Mouse (Mus musculus) small intestine, adult 10 weeks (tissue): ENCODE results near the gene Wwc1. TPM values are rescaled to one million over a fixed set of nuclear protein-coding genes. Genes with fewer than 3 reads are reported as not detected.

ENCODE experiments used
- polyA plus RNA-seq: library from polyadenylated mRNA; stranded (reverse); fragments of 350-450 nt; fragmentation: Illumina TruSeq; extraction: RNeasy Lipid Tissue Mini Kit (QIAGEN cat#74804); gene quantifications from one replicate; pipeline ENCODE4 v1.2.3, GENCODE M21; 2014; ENCODE audit warnings: low replicate concordance

Gene Wwc1
- 14.9 TPM for polyA plus RNA-seq

GRCm38 (mm10) chr11:35980411-35980917, at the start of gene Wwc1:
TSS of gene Wwc1 (minus strand) at chr11:35980527.

DNA sequence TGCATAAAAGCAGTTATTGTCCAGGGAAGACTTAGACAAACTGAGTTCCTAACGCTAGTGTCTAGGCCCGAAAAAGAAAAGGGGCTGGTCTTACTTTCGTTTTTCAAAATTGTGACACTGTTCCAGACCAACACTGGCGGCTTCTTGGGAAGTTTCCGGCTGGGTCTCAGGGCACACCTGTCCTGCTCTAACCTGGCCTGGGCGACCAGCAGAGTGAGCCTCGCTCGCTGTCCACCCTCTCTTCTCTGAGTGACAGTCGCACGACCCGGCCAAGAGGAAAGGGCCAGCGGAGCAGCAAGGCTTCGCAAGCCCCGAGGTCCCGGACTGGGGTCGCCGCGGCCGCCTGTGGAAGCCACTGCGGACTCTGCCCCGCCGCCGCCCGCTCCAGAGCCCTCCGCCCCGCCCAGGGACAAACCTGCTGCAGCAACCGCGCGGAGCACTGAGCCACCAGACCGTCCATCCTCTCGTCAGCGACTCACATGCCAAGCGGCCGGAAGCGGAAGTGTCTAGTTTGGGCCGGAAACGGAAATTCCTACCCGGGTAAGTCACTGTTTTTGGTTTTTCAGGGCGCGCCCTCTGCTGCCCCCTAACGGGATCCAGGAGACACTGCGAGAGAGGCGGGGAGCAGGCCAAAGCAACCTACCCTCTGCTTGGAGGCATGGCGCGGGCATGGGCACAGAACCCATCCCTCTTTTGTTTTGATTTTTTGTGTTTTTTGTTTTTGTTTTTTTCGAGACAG, 146.1 kb downstream of the Wwc1 start, which contains the start of gene Rars:
TSS of gene Rars (minus strand) at position 485 of the 739 bp plus-strand sequence.

DNA sequence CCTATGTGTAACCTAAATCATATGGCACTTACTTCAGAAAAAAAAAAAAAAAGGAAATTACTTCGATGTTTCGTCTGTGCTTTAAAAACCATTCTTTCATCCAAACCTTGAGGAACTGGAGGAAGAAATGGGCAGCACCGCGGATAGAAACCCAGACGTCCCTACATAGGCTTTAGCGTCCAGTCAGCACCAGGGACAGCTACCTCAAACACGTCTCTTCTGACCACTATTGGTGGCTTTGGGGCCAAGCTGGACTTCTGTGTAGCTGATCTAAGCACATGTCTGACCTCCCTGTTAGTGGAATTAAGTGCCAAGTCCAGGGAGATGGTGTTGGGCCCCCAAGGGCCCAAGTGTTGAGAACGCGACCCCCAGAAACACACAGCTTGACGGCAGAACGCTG, 181.5 kb downstream of the Wwc1 start, which contains the start of gene Fbll1:
TSS of gene Fbll1 (minus strand) at position 11 of the 400 bp plus-strand sequence.

Other genes starting within 250 kb of the Wwc1 start
- gene Pank3, start 211.0 kb downstream of the Wwc1 start, polyA plus RNA-seq: 290 TPM
- gene Fbll1, start 181.6 kb downstream of the Wwc1 start, polyA plus RNA-seq: not detected
- gene Rars, start 146.0 kb downstream of the Wwc1 start, polyA plus RNA-seq: 226 TPM